Mouse (Mus musculus) gastrocnemius, postnatal 4 days (tissue): Measurements from ENCODE around the gene Mcm2. TPM values are rescaled to one million over a fixed set of nuclear protein-coding genes. Genes with fewer than 3 reads are reported as not detected.

Source experiments
- DNase-seq, 2 experiments: peaks; one replicate each; pipeline ENCODE4 v3.0.0; 2021 to 2022; ENCODE audit warnings: low spot score in 2 of 2, mixed read lengths in 2 of 2
- total RNA-seq, 2 experiments: library from RNA; stranded (reverse); gene quantifications; 2 replicates each; pipeline ENCODE4 v1.2.3; 2021

The Mcm2 gene
- total RNA-seq, 2 experiments from 2014 or later = 37.2 to 44.3 TPM

- DNase-seq = peak; percentile 54 to 68
Observed at GRCm38 (mm10) chr6:88927595-88927994, 29.0 kb upstream of the Mcm2 start.

GRCm38 (mm10) chr6:88926870-88927269, 28.3 kb upstream of the Mcm2 start:
- no peak for DNase-seq

GRCm38 (mm10) chr6:88925640-88926205, 27.1 kb upstream of the Mcm2 start:
- no peak for DNase-seq

GRCm38 (mm10) chr6:88924502-88925275, 26.1 kb upstream of the Mcm2 start:
- peak in 1 of 2 experiments; percentile 70 for DNase-seq

- DNase-seq = no peak
Observed at GRCm38 (mm10) chr6:88918802-88919201, 20.2 kb upstream of the Mcm2 start.

- no peak for DNase-seq
Observed at GRCm38 (mm10) chr6:88916153-88916552, 17.6 kb upstream of the Mcm2 start.

- DNase-seq = no peak
Observed at GRCm38 (mm10) chr6:88915510-88915909, 16.9 kb upstream of the Mcm2 start.

GRCm38 (mm10) chr6:88914799-88915198, 16.2 kb upstream of the Mcm2 start:
- no peak for DNase-seq

GRCm38 (mm10) chr6:88913440-88913839, 14.9 kb upstream of the Mcm2 start:
- no peak for DNase-seq

GRCm38 (mm10) chr6:88913022-88913421, 14.4 kb upstream of the Mcm2 start:
- DNase-seq = no peak

GRCm38 (mm10) chr6:88909151-88909550, 10.6 kb upstream of the Mcm2 start:
- no peak for DNase-seq

GRCm38 (mm10) chr6:88906369-88907108, 8.0 kb upstream of the Mcm2 start:
- peak in 1 of 2 experiments; percentile 47 for DNase-seq

- no peak for DNase-seq
Observed at GRCm38 (mm10) chr6:88905042-88905441, 6.5 kb upstream of the Mcm2 start.

GRCm38 (mm10) chr6:88904456-88904974, 5.9 kb upstream of the Mcm2 start:
- no peak for DNase-seq

GRCm38 (mm10) chr6:88903708-88904107, 5.1 kb upstream of the Mcm2 start:
- DNase-seq = peak in 1 of 2 experiments; percentile 9

GRCm38 (mm10) chr6:88901947-88902820, 3.6 kb upstream of the Mcm2 start, which contains the start of gene Tpra1:
Gene Tpra1 (plus strand): TSS chr6:88902251.
- DNase-seq = peak; percentile 78 to 93

GRCm38 (mm10) chr6:88901471-88901870, 2.9 kb upstream of the Mcm2 start:
- no peak for DNase-seq

GRCm38 (mm10) chr6:88899628-88900027, 1.0 kb upstream of the Mcm2 start:
- no peak for DNase-seq

- DNase-seq = peak in 1 of 2 experiments; percentile 8
Observed at GRCm38 (mm10) chr6:88899086-88899485, 506 bp upstream of the Mcm2 start.

- peak in 1 of 2 experiments; percentile 8 for DNase-seq
Observed at GRCm38 (mm10) chr6:88897246-88897645, 1.3 kb downstream of the Mcm2 start.

- DNase-seq = no peak
Observed at GRCm38 (mm10) chr6:88895943-88896342, 2.6 kb downstream of the Mcm2 start.
